Mouse (Mus musculus): Measurements from ENCODE around the gene Coro1b. TPM values are rescaled to one million over a fixed set of nuclear protein-coding genes. Genes with fewer than 3 reads are reported as not detected.

Gene Coro1b
- polyA plus RNA-seq, 1 experiment from 2014 or later, result 164 TPM

DNA sequence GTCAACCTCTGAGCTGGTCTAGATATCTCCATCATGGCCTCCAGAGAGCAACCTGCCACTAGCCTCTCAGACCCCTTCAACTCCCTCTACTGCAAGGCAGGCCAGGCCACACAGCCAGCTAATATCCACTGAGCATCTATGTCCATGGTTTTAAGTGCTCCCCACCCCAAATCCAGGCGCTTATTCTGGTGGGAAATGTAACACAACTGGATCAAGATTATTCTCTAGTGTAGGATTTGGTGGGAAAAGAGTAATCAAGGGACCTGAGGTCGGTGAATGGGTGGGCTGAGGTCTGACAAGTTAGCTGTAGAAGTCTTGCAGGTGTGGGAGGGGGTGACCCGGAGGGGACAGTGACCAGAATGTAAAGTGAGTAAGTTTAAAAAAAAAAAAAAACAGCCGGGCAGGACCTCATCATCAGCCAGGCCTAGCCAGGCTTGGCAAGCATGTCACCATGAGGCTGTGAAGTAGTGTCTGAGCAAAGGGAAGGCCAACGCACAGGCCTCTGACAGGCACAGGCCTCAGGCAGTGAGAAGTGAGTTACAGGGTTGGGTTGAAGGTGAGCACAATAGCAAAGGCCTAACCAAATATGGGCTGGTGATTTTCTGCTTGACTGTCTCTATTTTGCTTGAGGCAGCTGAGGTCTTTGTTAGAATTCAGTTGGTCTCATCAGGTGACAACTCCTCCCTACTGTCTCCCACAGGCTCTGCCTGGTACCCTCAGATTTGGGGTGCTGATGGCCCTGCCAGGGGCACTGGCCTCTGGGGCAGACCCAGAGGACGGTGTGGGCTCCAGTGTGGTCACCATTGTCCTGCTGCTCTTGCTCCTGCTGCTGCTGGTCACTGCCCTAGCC, 7.0 kb downstream of the Coro1b start:
- Histone ChIP-seq H3K4me1 (replicated peaks; ENCODE audit: insufficient read depth, low read length) (no peaks in the 10 kb centered on the region), H3K4me2 (ENCODE audit: low read length) (no peak overlapping the region), H3K9me3 (replicated peaks; ENCODE audit: low read length) (no peaks in the 10 kb centered on the region), H3K9ac (ENCODE audit: low read depth, low read length) (no peak overlapping the region), H3K4me3 (replicated peaks; ENCODE audit: low read depth, low read length) (no peak overlapping the region), H3K36me3 (ENCODE audit: insufficient read depth, low read length) (peaks cover 49% of the 10 kb centered on the region), H3K27me3 (ENCODE audit: insufficient read depth, low read length) (no peaks in the 10 kb centered on the region), H3K27ac (0 out of 2 replicates have a peak overlapping the region, but pooled peaks have one; percentile 25)
- DNase-seq (ENCODE audit: low spot score) (peak; percentile 71), ATAC-seq (replicated peaks; ENCODE audit: low FRiP score, low read depth) (peak; percentile 12; the same call in 1 of the 2 replicates)
- WGBS, result 52% methylated on average over 6 of the region's 6 CpGs
- TF ChIP-seq CTCF (IDR thresholded peaks at IDR 0.05; ENCODE audit: low read depth), result no peak

DNA sequence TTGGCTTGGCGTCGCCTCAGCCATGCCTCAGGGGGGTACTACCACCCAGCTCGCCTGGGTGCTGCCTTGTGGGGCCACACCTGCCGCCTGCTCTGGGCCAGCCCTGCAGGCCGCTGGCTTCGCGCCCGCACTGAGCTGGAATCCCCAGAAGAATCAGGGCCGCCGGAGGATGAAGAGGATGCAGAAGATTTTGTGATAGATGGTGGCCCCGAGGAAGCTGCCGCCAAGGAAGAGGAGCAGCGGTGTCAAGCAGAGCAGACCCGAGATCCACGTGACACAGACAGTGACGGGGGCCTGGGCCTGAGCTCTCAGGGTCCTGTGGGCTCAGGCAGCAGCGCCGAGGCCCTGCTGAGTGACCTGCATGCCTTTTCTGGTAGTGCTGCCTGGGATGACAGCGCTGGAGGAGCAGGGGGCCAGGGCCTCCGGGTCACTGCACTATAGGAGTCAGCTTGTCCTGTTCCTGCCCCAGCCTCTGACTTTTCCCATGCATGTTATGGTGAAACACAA, 7.7 kb downstream of the Coro1b start:
- Histone ChIP-seq H3K9ac (ENCODE audit: low read depth, low read length) (0 out of 2 replicates have a peak overlapping the region, but pooled peaks have one; percentile 13), H3K36me3 (ENCODE audit: insufficient read depth, low read length) (peaks cover 49% of the 10 kb centered on the region), H3K4me1 (replicated peaks; ENCODE audit: insufficient read depth, low read length) (no peaks in the 10 kb centered on the region), H3K27ac (0 out of 2 replicates have a peak overlapping the region, but pooled peaks have one; percentile 25), H3K4me2 (ENCODE audit: low read length) (no peak overlapping the region), H3K4me3 (replicated peaks; ENCODE audit: low read depth, low read length) (no peak overlapping the region), H3K27me3 (ENCODE audit: insufficient read depth, low read length) (no peaks in the 10 kb centered on the region), H3K9me3 (replicated peaks; ENCODE audit: low read length) (no peaks in the 10 kb centered on the region)
- no peak for TF ChIP-seq CTCF (IDR thresholded peaks at IDR 0.05; ENCODE audit: low read depth)
- ATAC-seq (replicated peaks; ENCODE audit: low FRiP score, low read depth), result no peak; the same call in 1 of the 2 replicates
- DNase-seq (ENCODE audit: low spot score), result no peak
- 57% methylated on average over 20 of the region's 20 CpGs for WGBS

DNA sequence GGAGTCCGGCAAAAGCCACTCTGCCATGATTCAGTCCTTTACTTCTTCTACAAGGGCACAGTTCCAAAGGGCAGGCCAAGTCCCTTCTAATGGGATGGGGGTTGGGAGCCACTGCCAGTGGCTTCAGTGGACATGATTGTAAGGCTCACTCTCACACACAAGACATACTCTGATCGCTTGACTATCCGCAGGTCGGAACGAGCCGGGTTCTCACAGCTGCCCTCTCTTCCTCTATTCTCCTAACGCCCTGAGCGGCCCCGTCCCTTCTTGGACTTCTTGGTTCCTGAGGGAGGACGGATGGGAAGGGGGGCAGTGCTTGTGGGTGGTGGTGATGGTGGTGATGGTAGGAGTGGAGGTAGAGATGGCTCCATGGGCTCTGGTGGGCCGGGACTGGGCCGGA, 8.4 kb downstream of the Coro1b start:
- ATAC-seq (replicated peaks; ENCODE audit: low FRiP score, low read depth), result no peak
- Histone ChIP-seq H3K27ac (no peak overlapping the region), H3K36me3 (ENCODE audit: insufficient read depth, low read length) (peaks cover 52% of the 10 kb centered on the region), H3K27me3 (ENCODE audit: insufficient read depth, low read length) (no peaks in the 10 kb centered on the region), H3K9ac (ENCODE audit: low read depth, low read length) (no peak overlapping the region), H3K4me3 (replicated peaks; ENCODE audit: low read depth, low read length) (no peak overlapping the region), H3K4me2 (ENCODE audit: low read length) (no peak overlapping the region), H3K4me1 (replicated peaks; ENCODE audit: insufficient read depth, low read length) (no peaks in the 10 kb centered on the region), H3K9me3 (replicated peaks; ENCODE audit: low read length) (no peaks in the 10 kb centered on the region)
- 88% methylated on average over 12 of the region's 12 CpGs for WGBS
- TF ChIP-seq CTCF (IDR thresholded peaks at IDR 0.05; ENCODE audit: low read depth), result no peak
- DNase-seq (ENCODE audit: low spot score), result no peak

DNA sequence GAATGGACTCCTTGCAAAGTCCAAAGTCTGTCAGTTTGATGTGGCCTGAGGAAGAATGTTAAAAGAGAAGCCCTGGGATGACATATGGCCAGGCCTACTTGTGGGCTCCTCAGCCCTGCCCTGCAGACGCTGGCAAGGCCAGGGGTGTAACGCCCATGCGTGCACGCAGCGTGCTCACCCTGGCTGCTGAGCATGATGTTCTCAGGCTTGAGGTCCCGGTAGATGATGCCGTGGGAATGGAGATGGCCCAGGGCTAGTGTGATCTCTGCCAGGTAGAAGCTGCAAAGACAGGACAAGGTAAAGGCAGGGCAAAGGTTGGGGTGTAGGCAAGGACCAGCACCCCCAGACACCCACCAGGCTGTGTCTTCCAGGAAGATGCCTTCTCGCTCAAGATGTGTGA, 10.6 kb downstream of the Coro1b start:
- no peak for DNase-seq (ENCODE audit: low spot score)
- Histone ChIP-seq H3K9me3 (replicated peaks; ENCODE audit: low read length) (no peaks in the 10 kb centered on the region), H3K4me2 (ENCODE audit: low read length) (no peak overlapping the region), H3K9ac (ENCODE audit: low read depth, low read length) (no peak overlapping the region), H3K4me1 (replicated peaks; ENCODE audit: insufficient read depth, low read length) (peaks cover 4% of the 10 kb centered on the region; the same call in 1 of the 2 replicates), H3K27ac (no peak overlapping the region), H3K27me3 (ENCODE audit: insufficient read depth, low read length) (no peaks in the 10 kb centered on the region), H3K36me3 (ENCODE audit: insufficient read depth, low read length) (peaks cover 43% of the 10 kb centered on the region), H3K4me3 (replicated peaks; ENCODE audit: low read depth, low read length) (no peak overlapping the region)
- ATAC-seq (replicated peaks; ENCODE audit: low FRiP score, low read depth), result no peak
- 94% methylated on average over 8 of the region's 8 CpGs for WGBS
- no peak for TF ChIP-seq CTCF (IDR thresholded peaks at IDR 0.05; ENCODE audit: low read depth)

DNA sequence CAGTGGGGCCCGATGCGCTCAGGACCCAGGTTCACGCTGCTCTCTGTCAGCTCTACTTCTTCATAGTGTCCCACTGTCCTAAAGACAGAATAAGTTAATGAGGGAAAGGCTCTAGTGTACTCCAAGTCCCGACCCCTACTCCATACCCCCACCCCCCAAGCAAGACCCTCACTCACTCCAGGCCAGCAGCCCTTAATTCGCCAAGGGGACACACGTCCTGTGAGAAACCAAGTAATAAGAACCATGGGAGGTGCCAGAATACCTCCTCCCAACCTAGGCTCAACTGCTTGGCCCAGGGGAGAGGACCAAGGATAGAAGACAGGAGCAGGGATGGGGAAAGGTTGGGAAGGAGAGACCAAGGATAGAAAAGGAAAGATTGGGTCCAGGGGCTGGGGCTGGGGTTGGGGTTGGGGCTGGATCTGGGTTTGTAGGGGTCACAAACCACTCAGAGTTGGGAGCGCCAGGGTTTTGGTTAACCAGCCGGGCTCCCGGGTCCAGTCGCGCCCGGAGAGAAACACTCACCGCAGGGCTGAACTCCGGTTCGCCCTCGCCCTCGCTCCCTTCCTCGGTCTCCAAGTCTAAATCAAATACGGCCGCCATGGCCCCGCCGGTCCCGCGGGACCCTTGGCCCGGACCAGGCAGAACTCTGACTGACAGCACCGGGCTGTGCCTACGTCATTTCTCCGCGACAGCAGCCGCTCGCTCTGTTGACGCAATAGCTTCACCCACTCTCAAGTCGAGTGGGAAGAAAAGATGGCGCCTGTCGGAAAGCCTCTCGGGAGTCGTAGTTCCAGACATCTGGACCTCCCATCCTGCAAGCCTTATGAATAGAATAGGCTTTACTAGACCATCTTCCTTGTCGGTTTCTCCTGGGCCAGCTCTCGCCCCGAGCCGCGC, 14.5 kb downstream of the Coro1b start, which contains the start of gene Rps6kb2:
Gene Rps6kb2, minus strand, starts transcription at position 709 of the 897 bp plus-strand sequence.
- H3K9ac ChIP-seq (ENCODE audit: low read depth, low read length), result peak within 1 kb of the TSS; percentile 84
- H3K4me1 ChIP-seq (replicated peaks; ENCODE audit: insufficient read depth, low read length), result peaks cover 4% of the 10 kb centered on the region; the same call in 1 of the 2 replicates
- H3K27ac ChIP-seq, result peak within 1 kb of the TSS; percentile 25; the same call in 1 of the 2 replicates
- DNase-seq (ENCODE audit: low spot score) (peak; percentile 98), ATAC-seq (replicated peaks; ENCODE audit: low FRiP score, low read depth) (peak; percentile 76)
- TF ChIP-seq CTCF (IDR thresholded peaks at IDR 0.05; ENCODE audit: low read depth), result no peak
- peak within 1 kb of the TSS; percentile 92 for H3K4me2 ChIP-seq (ENCODE audit: low read length)
- peak within 1 kb of the TSS; percentile 73 for H3K4me3 ChIP-seq (replicated peaks; ENCODE audit: low read depth, low read length)
- peaks cover 34% of the 10 kb centered on the region for H3K36me3 ChIP-seq (ENCODE audit: insufficient read depth, low read length)
- no peaks in the 10 kb centered on the region for H3K27me3 ChIP-seq (ENCODE audit: insufficient read depth, low read length)
- no peaks in the 10 kb centered on the region for H3K9me3 ChIP-seq (replicated peaks; ENCODE audit: low read length)
- 6% methylated on average over 42 of the region's 42 CpGs for WGBS

DNA sequence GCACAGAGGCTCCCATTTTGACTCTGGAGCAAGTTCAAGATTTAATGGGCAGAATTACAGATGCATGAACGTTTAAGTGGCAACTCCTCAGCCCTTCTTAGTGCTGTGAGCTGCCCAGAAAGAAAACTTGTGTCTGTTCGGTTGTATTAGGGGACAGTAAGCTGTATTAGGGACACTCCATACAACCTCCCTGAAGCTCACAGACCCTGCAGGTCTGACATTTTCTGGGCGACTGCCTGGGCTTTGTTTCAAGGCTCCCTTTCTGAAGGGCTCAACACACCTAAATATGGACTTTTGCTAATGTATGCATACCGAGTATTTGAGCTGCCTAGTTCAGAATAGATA, 15.1 kb downstream of the Coro1b start:
- WGBS, result 36% methylated on average over 4 of the region's 4 CpGs
- no peak for ATAC-seq (replicated peaks; ENCODE audit: low FRiP score, low read depth)

More for the DNA sequence above, 15.1 kb downstream of the Coro1b start:
- DNase-seq (ENCODE audit: low spot score), result no peak
- Histone ChIP-seq H3K9ac (ENCODE audit: low read depth, low read length) (no peak overlapping the region), H3K4me2 (ENCODE audit: low read length) (peak overlapping the region; percentile 92), H3K9me3 (replicated peaks; ENCODE audit: low read length) (no peaks in the 10 kb centered on the region), H3K27ac (no peak overlapping the region), H3K4me3 (replicated peaks; ENCODE audit: low read depth, low read length) (peak overlapping the region; percentile 73), H3K4me1 (replicated peaks; ENCODE audit: insufficient read depth, low read length) (peaks cover 4% of the 10 kb centered on the region; the same call in 1 of the 2 replicates), H3K27me3 (ENCODE audit: insufficient read depth, low read length) (no peaks in the 10 kb centered on the region), H3K36me3 (ENCODE audit: insufficient read depth, low read length) (peaks cover 29% of the 10 kb centered on the region)
- TF ChIP-seq CTCF (IDR thresholded peaks at IDR 0.05; ENCODE audit: low read depth), result no peak
